Mouse (Mus musculus) liver, postnatal 0 days (tissue): ENCODE measurements around the gene Zfp281. TPM values are rescaled to one million over a fixed set of nuclear protein-coding genes. Genes with fewer than 3 reads are reported as not detected.

Source experiments
- ATAC-seq: fragments of 200-750 bp; cut with Nextera tagmentation; 2 replicates; pipeline ENCODE4 v1.8.0; 2017; ENCODE audit warnings: mild to moderate bottlenecking, moderate library complexity
- DNase-seq: peaks from one replicate; pipeline ENCODE4 v3.0.0-alpha.2; 2016
- H3K27ac ChIP-seq: fragments of 300-500 bp; sonication (generic); 2 replicates; pipeline ENCODE4 v1.5.1; 2014; ENCODE audit warnings: antibody characterized with exemption, moderate library complexity, mild to moderate bottlenecking, low read depth
- H3K27me3 ChIP-seq: fragments of 300-500 bp; sonication (generic); 2 replicates; pipeline ENCODE4 v1.6.1; 2014; ENCODE audit warnings: low read length, control low read depth, mixed read lengths; ENCODE audit not compliant: insufficient read depth
- H3K36me3 ChIP-seq: fragments of 300-500 bp; sonication (generic); replicated peaks from 2 replicates; pipeline ENCODE4 v1.6.1; 2014; ENCODE audit warnings: mild to moderate bottlenecking, control low read depth, low read length, moderate library complexity, mixed read lengths; ENCODE audit not compliant: insufficient read depth
- H3K4me1 ChIP-seq: fragments of 300-500 bp; sonication (generic); 2 replicates; pipeline ENCODE4 v1.6.1; 2014; ENCODE audit warnings: antibody characterized with exemption, mild to moderate bottlenecking, control low read depth; ENCODE audit not compliant: insufficient read depth
- H3K4me2 ChIP-seq: fragments of 300-500 bp; sonication (generic); 2 replicates; pipeline ENCODE4 v1.6.1; 2014; ENCODE audit warnings: low read depth, mild to moderate bottlenecking, low read length, moderate library complexity, mixed read lengths
- H3K4me3 ChIP-seq: fragments of 300-500 bp; sonication (generic); 2 replicates; pipeline ENCODE4 v1.5.1; 2014; ENCODE audit warnings: low read depth, low read length
- H3K9ac ChIP-seq: fragments of 300-500 bp; sonication (generic); replicated peaks from 2 replicates; pipeline ENCODE4 v1.6.1; 2014; ENCODE audit warnings: mild to moderate bottlenecking, moderate library complexity
- H3K9me3 ChIP-seq: fragments of 300-500 bp; sonication (generic); 2 replicates; pipeline ENCODE4 v1.6.1; 2016; ENCODE audit warnings: mild to moderate bottlenecking, control low read depth, low read length, mixed read lengths
- CTCF ChIP-seq: sonication (generic); IDR thresholded peaks from 2 replicates; pipeline ENCODE4 v1.5.1; 2016; ENCODE audit warnings: antibody characterized with exemption, low read depth
- EP300 ChIP-seq: IDR thresholded peaks from 2 replicates; pipeline ENCODE4 v1.6.1; 2016; ENCODE audit warnings: antibody characterized with exemption, low read depth, mild to moderate bottlenecking
- WGBS: fragments of 180-500 bp; shearing (Covaris S2); extraction: QIAGEN DNeasy Blood & Tissue Kit; methylation state at CpG from one replicate; pipeline ENCODE4 v1.1.7; 2014; ENCODE audit not compliant: insufficient replicate concordance; 5-methylcytosine and 5-hydroxymethylcytosine counted together
- polyA plus RNA-seq: library from polyadenylated mRNA; unstranded; fragments of >200 nt; fragmentation: Nextera tagmentation; extraction: Ambion mirVana; gene quantifications from 2 replicates; pipeline ENCODE4 v1.2.1, GENCODE M21; 2015

Zfp281 gene
- polyA plus RNA-seq, 1 experiment from 2014 or later, result 7.2 TPM

GRCm38 (mm10) chr1:136600647-136601345 lies 23.9 kb upstream of the Zfp281 start:
- DNase-seq (no peak), ATAC-seq (no peak)
- Histone ChIP-seq H3K9ac (no peak overlapping the region), H3K4me1 (0 out of 2 replicates have a peak, but pooled peaks cover 2% of the 10 kb centered on the region), H3K27me3 (no peaks in the 10 kb centered on the region), H3K4me3 (no peak overlapping the region), H3K4me2 (no peak overlapping the region), H3K27ac (no peak overlapping the region), H3K36me3 (no peaks in the 10 kb centered on the region), H3K9me3 (no peaks in the 10 kb centered on the region)
- 71% methylated on average over 9 of the region's 9 CpGs for WGBS
- TF ChIP-seq CTCF (no peak), EP300 (no peak)

DNA sequence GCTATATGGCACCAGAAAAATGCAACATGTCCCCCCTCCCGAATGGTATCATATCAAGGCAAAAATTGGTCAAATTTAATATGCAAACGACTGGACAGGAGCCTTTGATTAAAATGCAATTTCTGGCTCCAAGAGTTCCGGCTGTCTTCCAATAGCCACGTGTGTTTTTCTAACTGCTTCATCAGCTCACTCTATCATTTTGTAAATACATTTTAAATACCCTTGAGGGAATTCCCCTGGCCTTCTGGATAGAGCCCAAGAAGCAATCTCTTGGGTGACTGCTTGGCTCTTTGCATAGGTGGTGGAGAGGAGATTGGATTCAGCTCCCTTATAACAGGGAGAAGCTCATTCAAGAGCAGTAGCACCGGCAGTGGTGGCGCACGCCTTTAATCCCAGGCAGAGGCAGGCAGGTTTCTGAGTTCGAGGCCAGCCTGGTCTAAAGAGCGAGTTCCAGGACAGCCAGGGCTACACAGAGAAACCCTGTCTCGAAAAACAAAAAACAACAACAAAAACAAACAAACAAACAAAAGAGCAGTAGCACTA lies 23.3 kb upstream of the Zfp281 start:
- ATAC-seq (no peak), DNase-seq (no peak)
- H3K27ac ChIP-seq, result no peak overlapping the region
- H3K4me2 ChIP-seq, result no peak overlapping the region
- H3K4me3 ChIP-seq, result no peak overlapping the region
- no peaks in the 10 kb centered on the region for H3K27me3 ChIP-seq
- 0 out of 2 replicates have a peak, but pooled peaks cover 2% of the 10 kb centered on the region for H3K4me1 ChIP-seq
- 76% methylated on average over 10 of the region's 10 CpGs for WGBS
- no peaks in the 10 kb centered on the region for H3K9me3 ChIP-seq
- TF ChIP-seq EP300, result no peak
- no peaks in the 10 kb centered on the region for H3K36me3 ChIP-seq
- no peak overlapping the region for H3K9ac ChIP-seq

- no peaks in the 10 kb centered on the region for H3K36me3 ChIP-seq
These were observed 22.4 kb upstream of the Zfp281 start for GRCm38 (mm10) chr1:136602303-136602702.

DNA sequence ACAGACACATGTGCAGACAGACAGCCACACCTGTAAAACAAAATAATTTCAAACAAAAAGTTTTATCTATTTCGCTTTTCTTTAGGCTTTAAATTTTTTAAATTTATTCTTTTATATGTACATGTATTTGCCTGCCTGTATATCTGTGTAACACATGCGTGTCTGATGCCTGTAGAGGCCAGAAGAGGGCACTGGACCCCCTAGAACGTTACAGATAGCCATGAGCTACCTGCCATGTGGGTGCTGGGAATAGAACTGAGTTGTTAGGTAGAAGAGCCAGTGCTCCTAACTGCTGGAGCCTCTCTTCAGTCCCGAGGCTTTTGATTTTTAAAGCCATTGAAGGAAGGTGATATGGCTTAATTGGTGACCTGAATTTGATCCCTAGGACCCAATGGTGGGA lies 20.5 kb upstream of the Zfp281 start:
- no peak for TF ChIP-seq CTCF
- TF ChIP-seq EP300, result no peak

More at GRCm38 (mm10) chr1:136602303-136602702, 22.4 kb upstream of the Zfp281 start:
- no peak overlapping the region for H3K4me2 ChIP-seq
- no peak overlapping the region for H3K4me3 ChIP-seq
- H3K9me3 ChIP-seq, result no peaks in the 10 kb centered on the region
- DNase-seq (no peak), ATAC-seq (no peak)
- 49% methylated on average over 5 of the region's 5 CpGs for WGBS
- no peak overlapping the region for H3K9ac ChIP-seq
- H3K4me1 ChIP-seq, result 0 out of 2 replicates have a peak, but pooled peaks cover 2% of the 10 kb centered on the region
- H3K27ac ChIP-seq, result no peak overlapping the region
- TF ChIP-seq CTCF, result no peak
- TF ChIP-seq EP300, result no peak
- H3K27me3 ChIP-seq, result no peaks in the 10 kb centered on the region

GRCm38 (mm10) chr1:136605790-136606189 lies 18.9 kb upstream of the Zfp281 start:
- no peak overlapping the region for H3K9ac ChIP-seq
- H3K4me1 ChIP-seq, result 0 out of 2 replicates have a peak, but pooled peaks cover 9% of the 10 kb centered on the region
- no peak overlapping the region for H3K27ac ChIP-seq
- no peak overlapping the region for H3K4me2 ChIP-seq
- no peak for TF ChIP-seq EP300
- TF ChIP-seq CTCF, result no peak
- no peak overlapping the region for H3K4me3 ChIP-seq
- no peaks in the 10 kb centered on the region for H3K27me3 ChIP-seq
- no peaks in the 10 kb centered on the region for H3K9me3 ChIP-seq
- no peak for DNase-seq
- no peaks in the 10 kb centered on the region for H3K36me3 ChIP-seq
- no peak for ATAC-seq
- WGBS, result 48% methylated on average over 9 of the region's 9 CpGs

More for the DNA sequence above, 20.5 kb upstream of the Zfp281 start:
- Histone ChIP-seq H3K36me3 (no peaks in the 10 kb centered on the region), H3K27ac (no peak overlapping the region), H3K4me1 (0 out of 2 replicates have a peak, but pooled peaks cover 9% of the 10 kb centered on the region), H3K4me3 (no peak overlapping the region), H3K9ac (no peak overlapping the region), H3K27me3 (no peaks in the 10 kb centered on the region), H3K4me2 (no peak overlapping the region), H3K9me3 (no peaks in the 10 kb centered on the region)
- 75% methylated on average over 4 of the region's 4 CpGs for WGBS
- DNase-seq (no peak), ATAC-seq (no peak)

GRCm38 (mm10) chr1:136606278-136606677 lies 18.4 kb upstream of the Zfp281 start:
- DNase-seq (no peak), ATAC-seq (no peak)
- H3K27me3 ChIP-seq, result no peaks in the 10 kb centered on the region
- H3K9me3 ChIP-seq, result no peaks in the 10 kb centered on the region
- no peak overlapping the region for H3K27ac ChIP-seq
- TF ChIP-seq CTCF, result no peak
- no peak for TF ChIP-seq EP300
- no peaks in the 10 kb centered on the region for H3K36me3 ChIP-seq
- no peak overlapping the region for H3K4me3 ChIP-seq
- H3K9ac ChIP-seq, result no peak overlapping the region
- 67% methylated on average over 4 of the region's 4 CpGs for WGBS
- H3K4me2 ChIP-seq, result no peak overlapping the region
- H3K4me1 ChIP-seq, result 0 out of 2 replicates have a peak, but pooled peaks cover 9% of the 10 kb centered on the region
